Mouse (Mus musculus): ENCODE results near the gene Tgfa.

- no peak for TF ChIP-seq CTCF (IDR thresholded peaks at IDR 0.05; ENCODE audit: extremely low read depth, insufficient read depth, low read length)
- TF ChIP-seq POLR2A (IDR thresholded peaks at IDR 0.05; ENCODE audit: extremely low read depth, insufficient read depth, low read length) = no peak
Observed at GRCm38 (mm10) chr6:86317066-86317465, 122.0 kb downstream of the Tgfa start.
